Mouse (Mus musculus): ENCODE results near the gene Mtrf1.
A peak's percentile ranks its signal among the peaks of the same experiment; 100 is the strongest.
"Not testable (repeated sequence)": the region's sequence is repeated elsewhere in the genome, so short reads cannot be mapped to it uniquely, and the experiment has no call there.

Gene Mtrf1

DNA sequence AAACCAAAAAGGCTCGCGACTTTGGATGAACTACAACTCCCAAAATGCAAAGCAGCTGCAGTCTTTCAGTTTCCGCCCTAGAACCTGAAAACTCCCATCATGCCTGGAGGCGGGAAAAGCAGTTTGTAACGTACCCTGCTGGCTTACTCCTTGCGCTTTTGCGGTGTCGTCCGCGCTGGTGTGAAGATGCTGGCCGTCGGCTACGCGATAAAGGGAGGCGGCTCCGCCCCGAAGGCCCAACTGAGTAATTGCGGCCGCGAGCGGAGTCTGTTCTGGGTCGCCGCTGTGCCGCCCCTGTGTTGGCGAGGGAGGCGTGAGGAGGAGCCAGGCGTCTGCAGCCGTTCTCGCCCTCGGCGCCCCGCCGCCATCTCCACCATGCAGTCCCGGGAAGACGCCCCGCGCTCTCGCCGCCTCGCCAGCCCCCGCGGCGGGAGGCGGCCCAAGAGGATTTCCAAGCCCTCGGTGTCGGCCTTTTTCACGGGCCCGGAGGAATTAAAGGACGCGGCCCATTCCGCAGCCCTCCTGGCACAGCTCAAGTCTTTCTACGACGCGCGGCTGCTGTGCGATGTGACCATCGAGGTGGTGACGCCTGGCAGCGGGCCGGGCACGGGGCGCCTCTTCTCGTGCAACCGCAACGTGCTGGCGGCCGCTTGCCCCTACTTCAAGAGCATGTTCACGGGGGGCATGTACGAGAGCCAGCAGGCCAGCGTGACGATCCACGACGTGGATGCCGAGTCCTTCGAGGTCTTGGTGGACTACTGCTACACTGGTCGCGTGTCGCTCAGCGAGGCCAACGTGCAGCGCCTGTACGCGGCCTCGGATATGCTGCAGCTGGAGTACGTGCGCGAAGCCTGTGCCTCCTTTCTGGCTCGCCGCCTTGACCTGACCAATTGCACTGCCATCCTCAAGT, 54.4 kb downstream of the Mtrf1 start, which contains the start of gene Kbtbd6:
TSS of gene Kbtbd6 (plus strand) at position 155 of the 910 bp plus-strand sequence.
- DNase-seq = peak; percentile 71 to 79

DNA sequence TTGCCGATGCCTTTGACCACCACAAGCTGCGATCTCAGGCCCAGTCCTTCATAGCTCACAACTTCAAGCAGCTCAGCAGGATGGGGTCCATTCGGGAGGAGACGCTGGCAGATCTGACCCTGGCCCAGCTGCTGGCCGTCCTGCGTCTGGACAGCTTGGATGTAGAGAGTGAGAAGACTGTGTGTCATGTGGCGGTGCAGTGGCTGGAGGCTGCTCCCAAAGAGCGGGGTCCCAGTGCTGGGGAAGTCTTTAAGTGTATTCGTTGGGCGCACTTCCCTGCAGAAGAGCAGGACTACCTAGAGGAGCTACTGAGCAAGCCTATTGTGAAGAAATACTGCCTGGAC, 55.0 kb downstream of the Mtrf1 start:
- DNase-seq = not testable (repeated sequence)

DNA sequence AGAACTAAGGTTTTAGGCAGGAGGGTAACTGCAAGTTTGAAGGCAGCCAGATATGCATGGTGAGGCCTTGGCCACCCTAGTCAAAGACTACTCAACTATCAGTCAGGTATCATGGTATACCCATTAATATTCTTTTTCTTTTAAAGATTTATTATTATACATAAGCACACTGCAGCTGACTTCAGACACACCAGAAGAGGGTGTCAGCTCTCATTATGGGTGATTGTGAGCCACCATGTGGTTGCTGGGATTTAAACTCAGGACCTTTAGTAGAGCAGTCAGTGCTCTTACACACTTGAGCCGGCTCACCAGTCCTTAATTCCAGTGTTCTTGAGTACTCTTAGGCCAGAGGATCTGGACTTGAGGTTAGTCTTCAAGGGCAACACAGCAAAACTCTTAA, 62.8 kb downstream of the Mtrf1 start:
- no peak for DNase-seq

DNA sequence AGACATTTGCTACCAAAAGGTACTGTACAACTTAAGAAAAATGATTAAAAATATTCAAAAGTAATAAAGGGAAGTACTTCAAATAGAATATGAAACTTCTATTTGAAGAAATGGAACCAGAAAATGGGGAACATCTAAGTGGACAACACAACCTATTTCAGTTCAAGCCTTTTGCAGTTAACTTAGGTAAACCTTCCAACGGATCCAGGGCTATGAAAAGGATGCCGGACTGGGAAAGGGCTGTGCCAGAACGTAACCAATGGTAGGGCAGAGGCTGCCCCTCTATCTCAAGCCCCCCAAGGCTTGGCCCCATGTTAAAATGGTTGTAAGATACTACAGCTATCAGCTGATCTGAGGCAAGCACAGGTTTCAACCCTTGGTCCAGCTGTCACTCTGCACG, 63.4 kb downstream of the Mtrf1 start:
- no peak for DNase-seq

DNA sequence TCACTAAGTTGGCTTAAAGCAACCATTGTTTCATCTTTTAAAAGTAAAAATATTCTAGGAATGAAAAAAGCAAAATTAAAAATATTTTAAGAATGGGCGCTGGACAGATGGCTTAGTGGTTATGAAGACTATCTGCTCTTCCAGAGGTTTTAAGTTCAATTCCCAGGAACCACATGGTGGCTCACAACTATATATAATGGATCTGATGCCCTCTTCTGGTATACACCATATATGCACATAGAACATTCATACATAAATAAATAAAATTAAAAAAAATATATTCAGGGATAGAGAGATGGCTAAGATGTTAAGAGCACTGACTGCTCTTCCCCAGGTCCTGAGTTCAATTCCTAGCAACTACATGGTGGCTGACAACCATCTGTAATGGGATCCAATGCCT, 68.1 kb downstream of the Mtrf1 start:
- no peak for DNase-seq

DNA sequence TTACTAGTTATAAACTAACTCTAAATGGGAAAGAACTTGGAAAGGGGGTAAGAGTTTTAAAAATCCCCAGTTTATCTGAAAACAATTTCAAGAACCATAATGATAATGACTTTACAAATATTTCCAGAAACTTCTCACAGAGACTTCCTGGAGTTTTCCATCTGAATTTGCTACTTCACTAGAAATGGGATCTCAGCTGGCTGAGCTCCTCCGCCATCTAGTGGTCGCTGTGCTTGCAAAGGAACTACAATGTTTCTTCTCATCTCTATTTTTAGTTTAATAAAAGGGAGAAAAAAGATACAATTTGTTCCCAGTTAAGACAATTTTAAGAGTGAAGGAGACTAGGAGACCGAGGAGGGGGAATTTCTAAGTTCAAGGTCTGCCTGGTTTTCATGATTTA, 70.0 kb downstream of the Mtrf1 start:
- DNase-seq = peak; percentile 49 to 53

Data from cerebellum, postnatal 36 days (tissue).